Mouse (Mus musculus) olfactory bulb, adult 2 months (tissue): ENCODE data around the gene Gm6525. TPM values are rescaled to one million over a fixed set of nuclear protein-coding genes. Genes with fewer than 3 reads are reported as not detected.

Source experiments
- H3K27ac ChIP-seq: fragments of 200-500 bp; 2 replicates; pipeline ENCODE4 v1.5.1; 2012; ENCODE audit warnings: low read depth, low read length; ENCODE audit not compliant: insufficient read depth
- H3K4me1 ChIP-seq: fragments of 200-500 bp; 2 replicates; pipeline ENCODE4 v1.6.1; 2012; ENCODE audit warnings: low read length; ENCODE audit not compliant: control insufficient read depth, insufficient read depth
- H3K4me3 ChIP-seq: fragments of 200-500 bp; 2 replicates; pipeline ENCODE4 v1.5.1; 2012; ENCODE audit warnings: mild to moderate bottlenecking, low read depth, low read length, moderate library complexity; ENCODE audit not compliant: insufficient read depth
- CTCF ChIP-seq: fragments of 200-500 bp; IDR thresholded peaks from 2 replicates; pipeline ENCODE4 v1.5.1; 2012; ENCODE audit warnings: low read depth, mild to moderate bottlenecking, low read length, moderate library complexity; ENCODE audit not compliant: insufficient read depth
- POLR2A ChIP-seq: fragments of 200-500 bp; IDR thresholded peaks from 2 replicates; pipeline ENCODE4 v1.6.1; 2012; ENCODE audit warnings: mild to moderate bottlenecking, low read depth, low read length, moderate library complexity; ENCODE audit not compliant: insufficient read depth
- WGBS: fragments of 180-500 bp; shearing (Covaris S2); methylation state at CpG from one replicate; pipeline ENCODE4 v1.1.7; 2018; 5-methylcytosine and 5-hydroxymethylcytosine counted together
- polyA plus RNA-seq: library from polyadenylated mRNA; stranded (reverse); fragments of >200 nt; gene quantifications from 2 replicates; pipeline ENCODE4 v1.2.4, GENCODE M21; 2012; ENCODE audit warnings: low replicate concordance; ENCODE audit not compliant: missing spikeins, insufficient read depth, insufficient read length

The Gm6525 gene
- polyA plus RNA-seq, 1 experiment, result not detected

DNA sequence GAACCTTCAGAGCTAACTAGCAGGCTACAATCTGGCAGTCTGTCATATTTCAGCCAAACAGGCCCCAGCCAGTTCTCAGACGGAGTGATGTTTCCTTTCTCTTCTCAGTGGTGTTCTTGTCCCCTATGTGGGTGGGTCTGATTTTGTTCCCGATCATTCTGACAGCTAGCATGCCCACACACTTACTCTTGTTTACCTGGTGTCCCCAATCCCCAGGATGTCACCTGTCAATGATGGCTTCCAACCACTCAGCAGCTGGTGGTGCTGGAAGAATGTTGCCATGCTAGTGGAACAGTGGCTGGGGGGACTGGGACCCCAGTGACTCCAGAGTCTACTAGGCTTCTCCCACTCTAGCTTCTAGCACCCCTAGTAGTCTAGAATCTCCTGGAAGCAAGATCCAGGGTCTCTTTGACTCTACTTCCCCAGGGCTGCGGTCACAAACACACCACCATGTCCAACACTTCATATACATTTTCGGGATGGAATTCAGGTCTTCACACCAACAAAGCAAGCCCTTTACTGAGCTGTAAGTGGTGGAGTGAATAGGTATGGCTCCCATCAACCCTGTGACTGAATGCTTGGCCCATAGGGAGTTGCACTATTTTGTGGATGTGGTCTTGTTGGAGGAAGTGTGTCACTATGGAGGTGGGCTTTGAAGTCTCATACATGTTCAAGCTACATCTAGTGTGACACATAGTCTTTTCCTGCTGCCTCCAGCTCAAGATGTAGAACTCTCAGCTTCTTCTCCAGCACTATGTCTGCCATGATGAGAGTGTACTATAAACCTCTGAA is 16.1 kb upstream of the Gm6525 start:
- TF ChIP-seq CTCF (no peak), POLR2A (no peak)

DNA sequence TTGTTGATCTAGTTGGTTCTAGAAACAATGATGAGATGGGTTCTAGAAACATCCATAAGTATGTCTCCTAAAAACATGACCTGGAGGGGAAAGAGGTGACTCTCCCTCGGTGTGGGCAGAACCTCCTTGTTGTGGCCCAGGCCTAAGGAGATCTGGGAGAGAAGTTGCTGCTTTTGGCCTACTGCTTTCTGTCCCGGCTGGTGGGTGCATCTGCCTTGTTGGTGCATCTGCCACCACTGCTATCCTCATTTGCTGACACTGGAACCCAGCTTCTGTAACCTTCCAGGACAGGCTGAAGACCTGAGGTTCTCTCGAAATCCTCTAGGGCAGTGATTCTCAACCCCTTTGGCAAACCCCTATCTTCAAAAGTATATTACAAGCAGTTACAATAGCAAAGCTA is 8.5 kb upstream of the Gm6525 start:
- no peak overlapping the region for H3K27ac ChIP-seq
- H3K4me1 ChIP-seq, result no peaks in the 10 kb centered on the region
- no peak for TF ChIP-seq CTCF
- TF ChIP-seq POLR2A, result no peak
- 98% methylated on average over 3 of the region's 3 CpGs for WGBS
- no peak overlapping the region for H3K4me3 ChIP-seq

More for the DNA sequence above, 16.1 kb upstream of the Gm6525 start:
- WGBS, result 83% methylated on average over 4 of the region's 4 CpGs
- peaks cover 8% of the 10 kb centered on the region for H3K4me1 ChIP-seq
- H3K27ac ChIP-seq, result no peak overlapping the region
- no peak overlapping the region for H3K4me3 ChIP-seq

DNA sequence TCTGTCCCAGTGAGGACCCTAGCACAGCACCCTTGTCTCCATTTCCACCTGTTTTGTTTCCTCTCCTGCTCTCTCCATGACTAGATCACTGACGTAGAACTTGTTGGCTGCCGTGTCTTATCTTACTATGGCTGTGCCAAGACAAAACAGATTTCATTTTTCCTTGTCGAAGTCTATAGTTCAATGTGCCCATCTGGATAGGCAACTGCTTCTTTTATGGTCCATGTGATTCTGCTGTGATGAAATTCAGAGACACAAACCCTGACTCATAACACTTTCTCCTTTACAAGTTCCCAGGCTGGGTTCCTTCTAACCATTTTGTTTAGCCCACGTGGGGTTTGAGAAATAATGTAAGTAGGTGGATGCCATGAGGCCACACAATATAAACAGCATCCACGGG is 7.8 kb upstream of the Gm6525 start:
- no peaks in the 10 kb centered on the region for H3K4me1 ChIP-seq
- 82% methylated on average over 5 of the region's 5 CpGs for WGBS
- H3K4me3 ChIP-seq, result no peak overlapping the region
- H3K27ac ChIP-seq, result no peak overlapping the region
- TF ChIP-seq POLR2A (no peak), CTCF (no peak)

DNA sequence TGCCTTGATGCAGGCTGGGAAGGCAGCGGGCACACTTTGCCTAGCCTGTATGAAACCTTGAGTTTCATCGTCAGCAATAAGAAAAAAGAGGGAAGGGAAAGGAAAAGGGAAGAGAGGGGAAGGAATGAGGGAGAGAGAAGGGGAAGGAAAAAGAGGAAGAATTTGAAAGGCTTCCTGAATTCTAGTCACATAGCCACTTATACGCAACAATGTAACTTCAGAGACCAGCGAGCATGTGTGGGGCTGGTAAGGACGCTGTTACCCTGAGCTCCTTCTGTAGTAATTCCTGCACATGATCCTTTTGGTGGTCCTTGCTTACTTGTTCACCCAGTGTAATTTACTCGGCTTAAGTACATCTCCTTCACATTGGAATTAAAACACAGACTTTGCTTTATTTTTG is 5.0 kb upstream of the Gm6525 start:
- 80% methylated on average over 6 of the region's 6 CpGs for WGBS
- Histone ChIP-seq H3K27ac (no peak overlapping the region), H3K4me3 (no peak overlapping the region), H3K4me1 (peaks cover 6% of the 10 kb centered on the region; the same call in 1 of the 2 replicates)
- no peak for TF ChIP-seq POLR2A
- no peak for TF ChIP-seq CTCF

DNA sequence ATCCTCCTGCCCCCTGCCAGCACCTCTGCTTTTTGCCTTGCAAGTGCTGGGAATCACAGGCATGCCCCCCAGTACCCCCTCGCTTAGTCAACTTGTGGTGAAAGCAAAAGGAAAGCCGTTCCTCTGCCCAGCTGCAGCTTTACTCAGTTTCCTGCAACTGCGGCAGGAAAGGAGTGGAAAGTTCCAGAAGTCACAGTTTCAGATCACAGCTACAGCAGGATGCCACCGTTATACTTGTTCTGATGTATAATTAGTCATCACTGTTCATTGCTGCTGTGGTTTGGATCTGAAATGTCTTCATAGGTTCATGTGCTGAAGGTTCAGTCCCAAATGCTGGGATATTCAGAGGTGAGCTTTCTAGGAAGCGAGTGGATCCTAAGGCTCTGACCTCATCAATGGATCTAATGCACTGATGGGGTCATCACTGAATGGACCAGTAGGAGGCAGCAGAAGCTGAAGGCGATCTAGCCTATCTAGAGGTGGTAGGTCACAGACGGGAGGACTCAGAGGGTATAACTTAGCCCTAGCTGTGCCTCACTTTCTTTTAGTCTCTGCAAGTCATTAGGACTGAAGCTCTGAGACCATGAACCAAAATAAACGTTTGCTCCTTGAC is 4.4 kb upstream of the Gm6525 start:
- Histone ChIP-seq H3K4me3 (no peak overlapping the region), H3K4me1 (peaks cover 6% of the 10 kb centered on the region; the same call in 1 of the 2 replicates), H3K27ac (no peak overlapping the region)
- TF ChIP-seq POLR2A, result no peak
- TF ChIP-seq CTCF, result no peak
- WGBS, result 59% methylated on average over 8 of the region's 8 CpGs

DNA sequence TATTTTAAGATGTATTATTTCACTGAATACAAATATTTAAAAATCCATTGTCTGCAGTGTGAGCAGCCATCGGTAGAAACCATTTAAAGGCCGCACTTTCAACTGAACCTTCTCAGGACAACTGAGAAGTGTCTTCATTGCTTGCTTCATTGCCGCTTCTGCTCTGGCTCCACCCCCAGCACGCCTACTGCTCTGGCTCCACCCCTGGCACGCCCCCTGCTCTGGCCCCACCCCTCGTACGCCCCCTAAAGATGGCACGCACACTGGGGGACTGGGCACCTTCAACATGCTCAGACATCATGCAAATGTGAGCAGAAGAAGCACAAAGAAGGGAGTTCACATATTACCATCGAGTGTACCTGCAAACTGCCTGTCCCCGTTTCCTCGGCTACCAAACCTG is 1.5 kb upstream of the Gm6525 start:
- Histone ChIP-seq H3K27ac (no peak overlapping the region), H3K4me1 (peaks cover 6% of the 10 kb centered on the region; the same call in 1 of the 2 replicates), H3K4me3 (no peak overlapping the region)
- no peak for TF ChIP-seq CTCF
- no peak for TF ChIP-seq POLR2A
- 55% methylated on average over 11 of the region's 11 CpGs for WGBS

DNA sequence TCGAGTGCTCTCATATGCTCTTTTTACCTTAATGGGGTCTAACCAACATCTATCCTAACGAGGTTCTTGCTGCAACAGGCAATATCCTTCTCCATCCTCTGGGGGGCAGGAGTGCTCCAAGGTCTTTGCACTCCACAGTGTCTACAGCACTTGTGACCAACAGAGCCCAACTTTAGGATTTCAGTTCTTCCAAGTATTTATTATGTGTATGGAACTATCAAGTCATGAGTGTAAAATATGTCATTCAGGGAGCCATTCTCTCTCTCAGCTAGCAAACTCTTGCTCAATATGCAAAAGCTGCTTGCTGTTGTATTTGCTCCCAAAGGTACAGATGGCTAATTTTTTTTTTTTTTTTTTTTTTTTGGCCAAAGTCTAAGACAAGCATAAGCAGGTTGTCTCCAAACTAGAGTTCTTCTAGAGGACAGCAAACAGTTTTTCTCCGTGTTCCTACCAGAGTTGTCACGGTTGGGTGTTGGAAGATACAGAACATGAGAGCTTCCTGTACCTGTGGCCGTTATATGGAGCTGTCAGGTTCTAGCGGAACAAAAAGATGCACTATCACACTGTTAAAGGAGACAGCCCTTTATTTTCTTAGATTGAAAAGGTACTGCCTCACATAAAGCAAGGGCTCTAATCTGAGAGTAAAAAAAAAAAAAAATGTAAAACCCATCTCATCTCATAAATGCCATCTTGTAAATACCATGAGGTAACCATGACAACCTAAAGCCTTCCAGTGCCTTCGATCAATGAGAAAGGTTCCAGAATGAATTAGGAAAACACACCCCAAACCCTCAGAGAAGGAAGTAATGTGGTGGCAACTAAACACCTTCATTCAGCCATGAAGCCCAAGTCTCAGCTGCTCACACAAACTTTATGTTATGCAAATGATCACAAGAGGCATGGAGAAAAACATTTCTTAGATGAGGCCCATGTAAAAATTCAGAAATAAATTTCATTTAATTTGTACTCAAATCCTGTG is 1.7 kb downstream of the Gm6525 start:
- 41% methylated on average over 7 of the region's 7 CpGs for WGBS
- TF ChIP-seq POLR2A (no peak), CTCF (no peak)
- H3K4me3 ChIP-seq, result no peak overlapping the region
- peaks cover 6% of the 10 kb centered on the region; the same call in 1 of the 2 replicates for H3K4me1 ChIP-seq
- H3K27ac ChIP-seq, result no peak overlapping the region

DNA sequence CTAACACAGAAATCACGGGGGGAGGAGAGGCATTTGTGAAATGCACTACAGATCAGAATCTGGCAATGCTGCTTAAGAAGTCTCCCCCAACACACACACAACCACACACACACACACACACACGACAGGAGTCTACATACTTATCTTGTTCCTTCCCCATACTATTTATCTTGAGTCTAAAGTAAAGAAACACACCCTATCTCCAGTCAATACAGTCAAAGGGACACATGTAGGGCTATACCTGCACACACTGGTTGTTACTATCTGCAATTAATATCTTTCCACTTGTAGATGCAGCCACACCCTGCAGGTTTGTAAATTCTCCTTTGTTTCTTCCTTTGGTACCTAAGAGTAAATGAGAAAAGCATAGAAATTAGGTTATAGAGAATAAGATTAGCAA is 3.9 kb downstream of the Gm6525 start:
- TF ChIP-seq CTCF (no peak), POLR2A (no peak)
- 62% methylated on average over 2 of the region's 2 CpGs for WGBS
- Histone ChIP-seq H3K4me3 (no peak overlapping the region), H3K4me1 (peaks cover 3% of the 10 kb centered on the region; the same call in 1 of the 2 replicates), H3K27ac (no peak overlapping the region)

DNA sequence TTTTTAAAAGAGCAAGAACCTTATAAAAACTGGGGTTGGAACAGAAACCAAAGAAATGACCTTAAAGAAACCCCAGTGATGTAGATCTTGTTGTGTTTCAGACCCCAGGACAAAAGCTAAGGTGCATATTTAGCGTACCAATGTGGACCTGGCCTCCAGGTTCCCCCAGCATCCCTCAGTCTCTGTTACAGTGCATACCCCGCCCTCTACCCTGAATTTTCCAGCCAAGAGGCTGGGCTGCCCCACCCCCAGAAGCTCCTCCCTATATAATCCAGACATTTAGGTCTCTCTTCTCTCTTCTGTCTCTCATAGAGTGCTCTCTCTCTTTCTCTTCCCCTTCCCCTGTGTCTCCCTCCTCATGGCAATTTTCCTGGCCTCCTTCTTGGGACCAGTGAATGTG is 6.4 kb downstream of the Gm6525 start:
- TF ChIP-seq CTCF (no peak), POLR2A (no peak)
- 85% methylated on average over 2 of the region's 2 CpGs for WGBS
- H3K27ac ChIP-seq, result no peak overlapping the region
- H3K4me3 ChIP-seq, result no peak overlapping the region
- peaks cover 3% of the 10 kb centered on the region; the same call in 1 of the 2 replicates for H3K4me1 ChIP-seq
